Mouse (Mus musculus): ENCODE measurements around the gene Usp50. TPM values are rescaled to one million over a fixed set of nuclear protein-coding genes. Genes with fewer than 3 reads are reported as not detected.

The Usp50 gene
- 1.7 and 2.1 TPM in 2 replicates for polyA plus RNA-seq (2015; fragmentation: Nextera tagmentation; extraction: Ambion mirVana)

- H3K4me1 ChIP-seq (replicated peaks): peaks cover 8% of the 10 kb centered on the region; the same call in 1 of the 2 replicates
- H3K9me3 ChIP-seq: no peaks in the 10 kb centered on the region
- no peak within 1 kb of the TSS for H3K4me3 ChIP-seq (replicated peaks)
- no peaks in the 10 kb centered on the region for H3K36me3 ChIP-seq
- no peak within 1 kb of the TSS for H3K27ac ChIP-seq
- ATAC-seq: no peak
- H3K9ac ChIP-seq: no peak within 1 kb of the TSS
- no peak within 1 kb of the TSS for H3K4me2 ChIP-seq (replicated peaks)
- 66% methylated on average over 4 of the region's 4 CpGs for WGBS
- no peaks in the 10 kb centered on the region for H3K27me3 ChIP-seq (replicated peaks)
These were observed at the start of gene Usp50 for GRCm38 (mm10) chr2:126783370-126783769. Usp50 (minus strand) TSS chr2:126783470.

GRCm38 (mm10) chr2:126817414-126817813, 34.1 kb upstream of the Usp50 start:
- WGBS: 81% methylated on average over 2 of the region's 2 CpGs
- peaks cover 9% of the 10 kb centered on the region; the same call in 1 of the 2 replicates for H3K36me3 ChIP-seq
- no peak overlapping the region for H3K4me3 ChIP-seq (replicated peaks)

GRCm38 (mm10) chr2:126816644-126817347, 33.5 kb upstream of the Usp50 start:
- Histone ChIP-seq H3K27ac (no peak overlapping the region), H3K36me3 (peaks cover 9% of the 10 kb centered on the region; the same call in 1 of the 2 replicates), H3K27me3 (replicated peaks) (no peaks in the 10 kb centered on the region), H3K9me3 (no peaks in the 10 kb centered on the region), H3K4me1 (replicated peaks) (no peaks in the 10 kb centered on the region), H3K4me2 (replicated peaks) (no peak overlapping the region), H3K4me3 (replicated peaks) (no peak overlapping the region), H3K9ac (no peak overlapping the region)
- WGBS: 81% methylated on average over 4 of the region's 4 CpGs
- ATAC-seq: no peak

More at GRCm38 (mm10) chr2:126817414-126817813, 34.1 kb upstream of the Usp50 start:
- Histone ChIP-seq H3K9ac (no peak overlapping the region), H3K27me3 (replicated peaks) (no peaks in the 10 kb centered on the region), H3K4me2 (replicated peaks) (no peak overlapping the region), H3K9me3 (no peaks in the 10 kb centered on the region), H3K4me1 (replicated peaks) (no peaks in the 10 kb centered on the region), H3K27ac (no peak overlapping the region)
- ATAC-seq: no peak

- Histone ChIP-seq H3K36me3 (peaks cover 12% of the 10 kb centered on the region; the same call in 1 of the 2 replicates), H3K4me1 (replicated peaks) (no peaks in the 10 kb centered on the region), H3K27ac (no peak overlapping the region), H3K27me3 (replicated peaks) (no peaks in the 10 kb centered on the region), H3K9me3 (no peaks in the 10 kb centered on the region), H3K4me3 (replicated peaks) (no peak overlapping the region), H3K9ac (no peak overlapping the region), H3K4me2 (replicated peaks) (no peak overlapping the region)
- ATAC-seq: no peak
- WGBS: 32% methylated on average over 1 of the region's 1 CpGs
These were observed 32.6 kb upstream of the Usp50 start for GRCm38 (mm10) chr2:126815822-126816221.

- no peak overlapping the region for H3K4me3 ChIP-seq (replicated peaks)
- H3K36me3 ChIP-seq: peaks cover 15% of the 10 kb centered on the region; the same call in 1 of the 2 replicates
- no peaks in the 10 kb centered on the region for H3K4me1 ChIP-seq (replicated peaks)
- no peaks in the 10 kb centered on the region for H3K9me3 ChIP-seq
- no peak overlapping the region for H3K27ac ChIP-seq
- H3K4me2 ChIP-seq (replicated peaks): no peak overlapping the region
- no peak overlapping the region for H3K9ac ChIP-seq
- H3K27me3 ChIP-seq (replicated peaks): no peaks in the 10 kb centered on the region
- 94% methylated on average over 3 of the region's 3 CpGs for WGBS
- no peak for ATAC-seq
These were observed 18.7 kb upstream of the Usp50 start for GRCm38 (mm10) chr2:126801980-126802379.

GRCm38 (mm10) chr2:126798455-126798854, 15.2 kb upstream of the Usp50 start:
- no peak overlapping the region for H3K4me3 ChIP-seq (replicated peaks)
- peaks cover 21% of the 10 kb centered on the region; the same call in 1 of the 2 replicates for H3K36me3 ChIP-seq
- no peaks in the 10 kb centered on the region for H3K27me3 ChIP-seq (replicated peaks)
- no peak overlapping the region for H3K27ac ChIP-seq
- H3K9me3 ChIP-seq: no peaks in the 10 kb centered on the region
- H3K4me1 ChIP-seq (replicated peaks): no peaks in the 10 kb centered on the region
- no peak overlapping the region for H3K4me2 ChIP-seq (replicated peaks)
- no peak overlapping the region for H3K9ac ChIP-seq
- no peak for ATAC-seq
- 72% methylated on average over 5 of the region's 5 CpGs for WGBS

GRCm38 (mm10) chr2:126795708-126796107, 12.4 kb upstream of the Usp50 start:
- 84% methylated on average over 3 of the region's 3 CpGs for WGBS
- peaks cover 28% of the 10 kb centered on the region for H3K36me3 ChIP-seq

GRCm38 (mm10) chr2:126792611-126793010, 9.3 kb upstream of the Usp50 start:
- peaks cover 31% of the 10 kb centered on the region for H3K36me3 ChIP-seq

More at GRCm38 (mm10) chr2:126795708-126796107, 12.4 kb upstream of the Usp50 start:
- no peak for ATAC-seq
- Histone ChIP-seq H3K4me3 (replicated peaks) (no peak overlapping the region), H3K27me3 (replicated peaks) (no peaks in the 10 kb centered on the region), H3K27ac (no peak overlapping the region), H3K4me2 (replicated peaks) (no peak overlapping the region), H3K9ac (no peak overlapping the region), H3K9me3 (no peaks in the 10 kb centered on the region), H3K4me1 (replicated peaks) (no peaks in the 10 kb centered on the region)

GRCm38 (mm10) chr2:126787721-126788342, 4.6 kb upstream of the Usp50 start:
- Histone ChIP-seq H3K9ac (no peak overlapping the region), H3K36me3 (peaks cover 15% of the 10 kb centered on the region), H3K27ac (0 out of 2 replicates have a peak overlapping the region, but pooled peaks have one; percentile 30), H3K9me3 (no peaks in the 10 kb centered on the region), H3K4me3 (replicated peaks) (no peak overlapping the region), H3K4me2 (replicated peaks) (no peak overlapping the region), H3K27me3 (replicated peaks) (no peaks in the 10 kb centered on the region), H3K4me1 (replicated peaks) (peaks cover 8% of the 10 kb centered on the region; the same call in 1 of the 2 replicates)
- peak; percentile 51; the same call in 1 of the 2 replicates for ATAC-seq
- WGBS: 29% methylated on average over 9 of the region's 9 CpGs

More at GRCm38 (mm10) chr2:126792611-126793010, 9.3 kb upstream of the Usp50 start:
- Histone ChIP-seq H3K4me2 (replicated peaks) (no peak overlapping the region), H3K4me1 (replicated peaks) (peaks cover 5% of the 10 kb centered on the region; the same call in 1 of the 2 replicates), H3K27ac (no peak overlapping the region), H3K4me3 (replicated peaks) (no peak overlapping the region), H3K9me3 (no peaks in the 10 kb centered on the region), H3K27me3 (replicated peaks) (no peaks in the 10 kb centered on the region), H3K9ac (no peak overlapping the region)
- ATAC-seq: no peak
- WGBS: 74% methylated on average over 5 of the region's 5 CpGs

- Histone ChIP-seq H3K27me3 (replicated peaks) (no peaks in the 10 kb centered on the region), H3K36me3 (no peaks in the 10 kb centered on the region), H3K9me3 (no peaks in the 10 kb centered on the region), H3K4me1 (replicated peaks) (peaks cover 1% of the 10 kb centered on the region; the same call in 1 of the 2 replicates), H3K4me2 (replicated peaks) (no peak overlapping the region), H3K9ac (no peak overlapping the region), H3K27ac (no peak overlapping the region), H3K4me3 (replicated peaks) (no peak overlapping the region)
- WGBS: 65% methylated on average over 3 of the region's 3 CpGs
- peak; percentile 47; the same call in 1 of the 2 replicates for ATAC-seq
These were observed 837 bp downstream of the Usp50 start for GRCm38 (mm10) chr2:126782433-126782832.

GRCm38 (mm10) chr2:126781478-126781877, 1.8 kb downstream of the Usp50 start:
- Histone ChIP-seq H3K27ac (no peak overlapping the region), H3K4me3 (replicated peaks) (no peak overlapping the region), H3K4me2 (replicated peaks) (no peak overlapping the region), H3K9me3 (no peaks in the 10 kb centered on the region), H3K4me1 (replicated peaks) (no peaks in the 10 kb centered on the region), H3K27me3 (replicated peaks) (no peaks in the 10 kb centered on the region), H3K36me3 (no peaks in the 10 kb centered on the region), H3K9ac (no peak overlapping the region)
- 94% methylated on average over 1 of the region's 1 CpGs for WGBS
- no peak for ATAC-seq

GRCm38 (mm10) chr2:126780286-126780685, 3.0 kb downstream of the Usp50 start:
- H3K9me3 ChIP-seq: no peaks in the 10 kb centered on the region

More at GRCm38 (mm10) chr2:126780286-126780685, 3.0 kb downstream of the Usp50 start:
- Histone ChIP-seq H3K4me3 (replicated peaks) (no peak overlapping the region), H3K36me3 (no peaks in the 10 kb centered on the region), H3K27me3 (replicated peaks) (no peaks in the 10 kb centered on the region), H3K4me1 (replicated peaks) (no peaks in the 10 kb centered on the region), H3K27ac (no peak overlapping the region), H3K4me2 (replicated peaks) (no peak overlapping the region), H3K9ac (no peak overlapping the region)
- ATAC-seq: no peak
- WGBS: 87% methylated on average over 10 of the region's 10 CpGs
